Mouse (Mus musculus) olfactory bulb, adult 2 months (tissue): Measurements from ENCODE around the gene Ugt1a1. TPM values are rescaled to one million over a fixed set of nuclear protein-coding genes. Genes with fewer than 3 reads are reported as not detected.

Experiments used
- H3K27ac ChIP-seq: fragments of 200-500 bp; 2 replicates; pipeline ENCODE4 v1.5.1; 2012; ENCODE audit warnings: low read depth, low read length; ENCODE audit not compliant: insufficient read depth
- H3K4me1 ChIP-seq: fragments of 200-500 bp; 2 replicates; pipeline ENCODE4 v1.6.1; 2012; ENCODE audit warnings: low read length; ENCODE audit not compliant: control insufficient read depth, insufficient read depth
- H3K4me3 ChIP-seq: fragments of 200-500 bp; 2 replicates; pipeline ENCODE4 v1.5.1; 2012; ENCODE audit warnings: mild to moderate bottlenecking, low read depth, low read length, moderate library complexity; ENCODE audit not compliant: insufficient read depth
- CTCF ChIP-seq: fragments of 200-500 bp; IDR thresholded peaks from 2 replicates; pipeline ENCODE4 v1.5.1; 2012; ENCODE audit warnings: low read depth, mild to moderate bottlenecking, low read length, moderate library complexity; ENCODE audit not compliant: insufficient read depth
- POLR2A ChIP-seq: fragments of 200-500 bp; IDR thresholded peaks from 2 replicates; pipeline ENCODE4 v1.6.1; 2012; ENCODE audit warnings: mild to moderate bottlenecking, low read depth, low read length, moderate library complexity; ENCODE audit not compliant: insufficient read depth
- WGBS: fragments of 180-500 bp; shearing (Covaris S2); methylation state at CpG from one replicate; pipeline ENCODE4 v1.1.7; 2018; 5-methylcytosine and 5-hydroxymethylcytosine counted together
- polyA plus RNA-seq: library from polyadenylated mRNA; stranded (reverse); fragments of >200 nt; gene quantifications from 2 replicates; pipeline ENCODE4 v1.2.4, GENCODE M21; 2012; ENCODE audit warnings: low replicate concordance; ENCODE audit not compliant: missing spikeins, insufficient read depth, insufficient read length

Gene Ugt1a1
- polyA plus RNA-seq, 1 experiment, result not detected

- H3K4me3 ChIP-seq, result peak within 1 kb of the TSS; percentile 69
- peaks cover 11% of the 10 kb centered on the region for H3K4me1 ChIP-seq
- 7% methylated on average over 62 of the region's 62 CpGs for WGBS
- no peak for TF ChIP-seq CTCF
- TF ChIP-seq POLR2A, result peak; percentile 32; the same call in 1 of the 2 replicates
- H3K27ac ChIP-seq, result no peak within 1 kb of the TSS
Measured at GRCm38 (mm10) chr1:88205294-88205922, 6.4 kb upstream of the Ugt1a1 start, which contains the start of gene Dnajb3. Dnajb3 (minus strand) TSS chr1:88205782.

- 92% methylated on average over 2 of the region's 2 CpGs for WGBS
- Histone ChIP-seq H3K4me3 (no peak overlapping the region), H3K4me1 (peaks cover 11% of the 10 kb centered on the region), H3K27ac (no peak overlapping the region)
- no peak for TF ChIP-seq POLR2A
Measured at GRCm38 (mm10) chr1:88206843-88207479, 4.8 kb upstream of the Ugt1a1 start.

- no peak overlapping the region for H3K4me3 ChIP-seq
- H3K4me1 ChIP-seq, result no peaks in the 10 kb centered on the region
- H3K27ac ChIP-seq, result no peak overlapping the region
- 63% methylated on average over 8 of the region's 8 CpGs for WGBS
- no peak for TF ChIP-seq CTCF
- TF ChIP-seq POLR2A, result no peak
Measured at GRCm38 (mm10) chr1:88212341-88213045, 734 bp downstream of the Ugt1a1 start.

GRCm38 (mm10) chr1:88213061-88213460 is 1.3 kb downstream of the Ugt1a1 start:
- Histone ChIP-seq H3K4me1 (no peaks in the 10 kb centered on the region), H3K27ac (no peak overlapping the region), H3K4me3 (no peak overlapping the region)
- TF ChIP-seq CTCF (no peak), POLR2A (no peak)
- 77% methylated on average over 1 of the region's 1 CpGs for WGBS

GRCm38 (mm10) chr1:88213766-88214461 is 2.2 kb downstream of the Ugt1a1 start:
- WGBS, result 76% methylated on average over 2 of the region's 2 CpGs
- no peak overlapping the region for H3K4me3 ChIP-seq
- no peaks in the 10 kb centered on the region for H3K4me1 ChIP-seq
- no peak overlapping the region for H3K27ac ChIP-seq
- TF ChIP-seq CTCF, result no peak

- WGBS, result 76% methylated on average over 2 of the region's 2 CpGs
- Histone ChIP-seq H3K4me3 (no peak overlapping the region), H3K4me1 (no peaks in the 10 kb centered on the region), H3K27ac (no peak overlapping the region)
- TF ChIP-seq CTCF, result no peak
- no peak for TF ChIP-seq POLR2A
Measured at GRCm38 (mm10) chr1:88214462-88214952, 2.7 kb downstream of the Ugt1a1 start.

GRCm38 (mm10) chr1:88215466-88216380 is 4.0 kb downstream of the Ugt1a1 start:
- no peak overlapping the region for H3K27ac ChIP-seq
- H3K4me1 ChIP-seq, result no peaks in the 10 kb centered on the region
- no peak for TF ChIP-seq POLR2A
- no peak for TF ChIP-seq CTCF
- WGBS, result 72% methylated on average over 10 of the region's 10 CpGs
- H3K4me3 ChIP-seq, result no peak overlapping the region

- 61% methylated on average over 2 of the region's 2 CpGs for WGBS
- H3K27ac ChIP-seq, result no peak overlapping the region
- no peak for TF ChIP-seq POLR2A
- TF ChIP-seq CTCF, result no peak
- no peaks in the 10 kb centered on the region for H3K4me1 ChIP-seq
- no peak overlapping the region for H3K4me3 ChIP-seq
Measured at GRCm38 (mm10) chr1:88216551-88216950, 4.8 kb downstream of the Ugt1a1 start.
